Mouse (Mus musculus) neural tube, embryonic 15.5 days (tissue): Measurements from ENCODE around the gene Ceacam9. TPM values are rescaled to one million over a fixed set of nuclear protein-coding genes. Genes with fewer than 3 reads are reported as not detected.
"Not testable (repeated sequence)": the region's sequence is repeated elsewhere in the genome, so short reads cannot be mapped to it uniquely, and the experiment has no call there.

Experiments used
- ATAC-seq: fragments of 200-750 bp; cut with Nextera tagmentation; 2 replicates; pipeline ENCODE4 v1.8.0; 2017; ENCODE audit warnings: mild to moderate bottlenecking, moderate TSS enrichment, moderate library complexity; ENCODE audit not compliant: low FRiP score
- H3K27ac ChIP-seq: fragments of 300-500 bp; sonication (generic); replicated peaks from 2 replicates; pipeline ENCODE4 v1.5.1; 2015; ENCODE audit warnings: mild to moderate bottlenecking, inconsistent platforms
- H3K27me3 ChIP-seq: fragments of 300-500 bp; sonication (generic); replicated peaks from 2 replicates; pipeline ENCODE4 v1.6.1; 2015; ENCODE audit warnings: inconsistent platforms
- H3K36me3 ChIP-seq: fragments of 300-500 bp; sonication (generic); 2 replicates; pipeline ENCODE4 v1.6.1; 2015; ENCODE audit warnings: inconsistent platforms
- H3K4me1 ChIP-seq: fragments of 300-500 bp; sonication (generic); 2 replicates; pipeline ENCODE4 v1.6.1; 2015; ENCODE audit warnings: inconsistent platforms
- H3K4me2 ChIP-seq: fragments of 300-500 bp; sonication (generic); 2 replicates; pipeline ENCODE4 v1.6.1; 2015; ENCODE audit warnings: inconsistent platforms, mild to moderate bottlenecking, moderate library complexity
- H3K4me3 ChIP-seq: fragments of 300-500 bp; sonication (generic); replicated peaks from 2 replicates; pipeline ENCODE4 v1.5.1; 2015; ENCODE audit warnings: mild to moderate bottlenecking, inconsistent platforms
- H3K9ac ChIP-seq: fragments of 300-500 bp; sonication (generic); replicated peaks from 2 replicates; pipeline ENCODE4 v1.6.1; 2015; ENCODE audit warnings: mild to moderate bottlenecking, inconsistent platforms
- H3K9me3 ChIP-seq: fragments of 300-500 bp; sonication (generic); replicated peaks from 2 replicates; pipeline ENCODE4 v1.6.1; 2016; ENCODE audit warnings: inconsistent platforms
- WGBS: fragments of 180-500 bp; shearing (Covaris S2); methylation state at CpG from one replicate; pipeline ENCODE4 v1.1.7; 2015; ENCODE audit warnings: mixed read lengths; 5-methylcytosine and 5-hydroxymethylcytosine counted together
- polyA plus RNA-seq: library from polyadenylated mRNA; unstranded; fragments of >200 nt; fragmentation: Nextera tagmentation; extraction: Ambion mirVana; gene quantifications from 2 replicates; pipeline ENCODE4 v1.2.1, GENCODE M21; 2015

The Ceacam9 gene
- polyA plus RNA-seq, 1 experiment from 2014 or later, result 0.50 TPM

DNA sequence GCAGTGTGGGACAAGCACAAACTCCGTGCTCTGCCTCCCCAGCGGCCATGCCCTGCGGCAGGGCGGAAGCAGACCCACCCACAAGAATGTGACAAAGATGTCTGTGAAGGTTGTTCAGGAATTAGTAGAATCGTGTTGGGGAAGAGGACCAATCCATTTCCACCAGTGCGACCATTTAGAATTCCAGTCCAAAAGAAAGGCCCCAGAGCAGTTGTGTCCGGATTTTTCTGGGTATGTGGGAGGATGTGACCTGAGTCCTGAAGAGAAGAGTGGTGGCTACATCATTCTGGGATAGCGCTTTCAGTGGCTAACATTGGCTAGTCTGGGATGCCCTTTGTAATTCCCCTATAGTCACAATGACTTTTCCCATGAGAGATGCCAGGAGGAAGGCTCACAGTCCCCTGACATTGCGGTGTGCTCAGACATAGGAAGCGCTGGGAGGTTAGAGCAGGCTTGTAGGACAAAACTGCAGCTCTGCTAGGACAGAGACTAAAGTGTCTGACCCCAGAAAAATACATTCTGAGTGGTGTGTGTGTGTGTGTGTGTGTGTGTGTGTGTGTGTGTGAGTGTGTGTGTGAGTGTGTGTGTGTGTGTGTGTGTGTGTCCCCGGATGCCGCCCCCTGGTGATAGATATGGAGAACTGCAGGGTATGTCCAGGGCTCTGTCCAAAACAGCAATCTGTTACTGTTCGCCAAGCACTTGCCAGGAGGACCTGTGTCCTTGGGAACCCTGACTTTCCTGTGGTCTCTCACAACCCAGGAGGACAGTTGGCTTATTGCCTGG lies 8.9 kb upstream of the Ceacam9 start:
- Histone ChIP-seq H3K27ac (no peak overlapping the region), H3K9me3 (no peaks in the 10 kb centered on the region), H3K4me3 (no peak overlapping the region), H3K9ac (no peak overlapping the region), H3K4me1 (no peaks in the 10 kb centered on the region), H3K27me3 (no peaks in the 10 kb centered on the region), H3K36me3 (no peaks in the 10 kb centered on the region), H3K4me2 (no peak overlapping the region)
- no peak for ATAC-seq
- 78% methylated on average over 13 of the region's 13 CpGs for WGBS

GRCm38 (mm10) chr7:16716456-16717152 lies 5.1 kb upstream of the Ceacam9 start:
- WGBS, result 52% methylated on average over 8 of the region's 8 CpGs
- H3K27me3 ChIP-seq, H3K27ac ChIP-seq, H3K36me3 ChIP-seq, H3K4me3 ChIP-seq, H3K4me2 ChIP-seq, H3K9me3 ChIP-seq, ATAC-seq, H3K9ac ChIP-seq, H3K4me1 ChIP-seq: not testable (repeated sequence)

DNA sequence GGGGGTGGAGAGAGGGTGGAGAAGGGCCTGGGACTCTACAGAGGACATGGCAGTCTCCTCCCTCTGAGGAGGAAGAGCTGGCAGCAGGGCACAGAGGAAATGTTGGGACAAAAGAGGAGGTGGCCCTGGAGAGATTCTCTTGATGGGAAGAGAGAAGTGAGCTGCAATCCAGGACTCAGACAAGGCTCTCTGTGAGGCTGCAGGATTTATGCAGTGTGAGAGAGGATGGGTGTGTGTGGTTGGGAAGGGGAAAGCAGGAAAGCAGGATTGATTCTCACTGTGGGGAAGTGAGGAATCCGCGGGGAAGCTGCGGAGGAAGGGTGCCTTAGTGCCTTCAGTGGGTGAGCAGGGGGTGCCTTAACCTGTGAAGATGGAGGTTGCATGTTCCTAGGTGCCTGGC lies 761 bp downstream of the Ceacam9 start:
- not testable (repeated sequence) for H3K9ac ChIP-seq, H3K27me3 ChIP-seq, H3K4me3 ChIP-seq, H3K36me3 ChIP-seq, H3K27ac ChIP-seq, ATAC-seq, H3K4me1 ChIP-seq, H3K4me2 ChIP-seq, H3K9me3 ChIP-seq
- WGBS, result 78% methylated on average over 3 of the region's 3 CpGs

DNA sequence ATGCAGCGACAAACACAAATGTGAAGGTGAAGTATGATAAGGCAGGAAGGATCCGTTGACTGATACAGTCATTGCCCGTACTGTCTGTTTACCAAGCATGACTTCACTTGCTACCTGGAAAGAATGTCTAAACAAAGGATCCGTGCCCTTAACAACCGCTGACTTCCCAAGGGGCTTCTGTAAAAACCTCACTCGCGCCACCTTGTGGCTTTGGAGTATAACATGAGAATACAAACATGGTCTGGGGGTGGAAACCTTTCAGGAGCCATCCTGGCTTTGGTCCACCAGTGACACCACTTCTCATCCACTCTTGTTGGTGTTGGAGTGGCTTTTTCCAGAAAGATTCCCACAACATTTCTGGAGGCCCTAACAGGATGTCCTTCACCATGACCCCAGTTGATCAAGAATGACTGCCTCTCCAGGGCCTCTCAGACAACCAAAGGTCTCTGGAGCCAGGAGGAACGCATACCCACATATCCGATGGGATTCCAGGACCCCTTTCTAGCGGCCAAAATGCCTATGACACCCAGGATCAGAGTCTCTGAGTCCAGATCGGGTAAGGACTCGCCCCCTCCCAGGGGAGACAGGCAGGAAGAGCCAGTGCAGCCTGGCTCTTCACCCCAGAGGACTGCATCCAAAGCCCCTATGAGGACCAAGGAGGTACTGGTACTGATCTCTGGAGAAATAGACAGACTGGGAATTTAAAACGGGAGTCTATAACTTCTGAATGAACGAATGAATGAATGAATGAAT lies 7.0 kb downstream of the Ceacam9 start:
- Histone ChIP-seq H3K4me2 (peak overlapping the region; percentile 48), H3K4me1 (peaks cover 15% of the 10 kb centered on the region), H3K9me3 (no peaks in the 10 kb centered on the region), H3K36me3 (no peaks in the 10 kb centered on the region), H3K9ac (0 out of 2 replicates have a peak overlapping the region, but pooled peaks have one; percentile 28), H3K27ac (no peak overlapping the region), H3K4me3 (peak overlapping the region; percentile 27), H3K27me3 (no peaks in the 10 kb centered on the region)
- peak; percentile 58; the same call in 1 of the 2 replicates for ATAC-seq
- WGBS, result 27% methylated on average over 14 of the region's 14 CpGs

DNA sequence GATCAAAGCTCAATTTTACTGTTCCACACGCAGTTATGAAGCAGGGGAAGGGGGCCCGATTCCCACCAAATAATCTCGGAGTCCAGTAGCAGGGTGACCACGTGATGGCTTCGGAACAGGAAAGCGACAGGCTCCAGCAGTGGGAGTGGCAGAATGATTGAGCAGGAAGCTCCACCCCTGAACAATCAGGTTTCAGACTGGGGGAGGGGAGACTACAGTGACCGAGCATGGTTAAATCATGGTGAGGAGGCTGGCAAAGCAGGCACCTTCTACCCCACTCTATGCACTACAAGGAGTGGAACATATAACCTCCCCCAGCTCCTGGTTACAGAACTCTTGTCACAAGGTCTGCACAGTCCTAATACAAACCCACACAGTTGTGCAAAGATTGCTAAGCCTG lies 7.8 kb downstream of the Ceacam9 start:
- not testable (repeated sequence) for H3K27me3 ChIP-seq, H3K36me3 ChIP-seq, H3K9me3 ChIP-seq, H3K9ac ChIP-seq
- Histone ChIP-seq H3K4me1 (peaks cover 15% of the 10 kb centered on the region), H3K4me2 (peak overlapping the region; percentile 48), H3K27ac (0 out of 2 replicates have a peak overlapping the region, but pooled peaks have one; percentile 23), H3K4me3 (peak overlapping the region; percentile 27; the same call in 1 of the 2 replicates)
- 8% methylated on average over 7 of the region's 7 CpGs for WGBS
- peak; percentile 3; the same call in 1 of the 2 replicates for ATAC-seq

GRCm38 (mm10) chr7:16730791-16731190 lies 9.1 kb downstream of the Ceacam9 start:
- ATAC-seq, result no peak
- H3K4me2 ChIP-seq, result no peak overlapping the region
- 94% methylated on average over 5 of the region's 6 CpGs for WGBS

DNA sequence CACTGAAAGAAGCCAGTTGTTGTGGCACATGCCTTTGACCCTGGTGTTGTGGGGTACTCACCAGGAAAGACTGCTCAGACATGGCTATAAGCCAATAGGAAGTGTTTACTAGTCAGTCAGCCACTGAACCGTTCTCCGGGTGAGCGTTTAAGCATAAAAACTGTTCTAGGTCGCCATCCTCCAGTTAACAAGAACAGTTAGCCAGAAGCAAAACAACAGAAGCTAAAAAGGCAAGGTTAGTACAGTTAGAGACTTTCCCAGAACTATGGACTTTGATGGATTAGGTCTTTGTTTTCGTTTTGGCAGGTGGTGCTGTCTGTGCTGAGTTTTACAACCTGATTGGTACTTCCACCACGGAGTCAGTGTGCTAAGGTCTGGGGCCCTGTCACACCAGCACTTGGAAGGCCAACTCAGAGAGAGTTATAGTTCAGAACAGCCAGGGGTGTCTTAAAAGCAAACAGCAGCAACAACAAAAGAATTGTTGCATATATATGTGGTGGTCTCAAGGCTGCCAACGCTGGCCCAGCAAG lies 10.2 kb downstream of the Ceacam9 start:
- no peaks in the 10 kb centered on the region for H3K27me3 ChIP-seq
- H3K4me1 ChIP-seq, result peaks cover 15% of the 10 kb centered on the region
- WGBS, result 26% methylated on average over 7 of the region's 7 CpGs
- no peak overlapping the region for H3K4me3 ChIP-seq
- no peak overlapping the region for H3K9ac ChIP-seq
- no peak for ATAC-seq
- 0 out of 2 replicates have a peak overlapping the region, but pooled peaks have one; percentile 23 for H3K27ac ChIP-seq
- no peaks in the 10 kb centered on the region for H3K36me3 ChIP-seq
- H3K4me2 ChIP-seq, result no peak overlapping the region
- no peaks in the 10 kb centered on the region for H3K9me3 ChIP-seq

More at GRCm38 (mm10) chr7:16730791-16731190, 9.1 kb downstream of the Ceacam9 start:
- no peaks in the 10 kb centered on the region for H3K36me3 ChIP-seq
- no peaks in the 10 kb centered on the region for H3K27me3 ChIP-seq
- peaks cover 15% of the 10 kb centered on the region for H3K4me1 ChIP-seq
- H3K27ac ChIP-seq, result no peak overlapping the region
- no peak overlapping the region for H3K9ac ChIP-seq
- no peaks in the 10 kb centered on the region for H3K9me3 ChIP-seq
- no peak overlapping the region for H3K4me3 ChIP-seq

DNA sequence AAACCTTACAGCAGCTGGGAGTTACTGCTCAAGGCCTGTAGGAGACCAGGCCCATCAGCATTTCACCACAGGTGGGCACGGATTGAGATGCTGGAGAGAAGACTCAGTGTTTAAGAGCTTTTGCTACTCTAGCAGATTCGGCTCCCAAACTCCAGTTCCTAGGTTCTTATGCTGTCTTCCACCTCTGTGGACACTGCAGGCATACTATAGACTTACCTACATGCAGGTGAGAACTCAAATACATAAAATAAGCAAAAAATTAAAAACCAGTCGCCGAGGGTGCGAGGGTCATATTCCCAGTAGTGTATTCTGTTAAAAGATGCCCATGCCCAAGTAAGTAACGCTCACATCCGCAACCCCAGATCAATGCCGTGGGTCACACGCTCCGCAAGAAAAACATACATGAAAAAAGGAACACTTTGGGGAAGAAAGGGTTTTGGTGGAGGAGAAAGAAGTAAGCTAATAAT lies 15.9 kb downstream of the Ceacam9 start:
- Histone ChIP-seq H3K36me3 (0 out of 2 replicates have a peak, but pooled peaks cover 3% of the 10 kb centered on the region), H3K4me3 (peak overlapping the region; percentile 92), H3K27ac (no peak overlapping the region), H3K9ac (no peak overlapping the region; the same call in 1 of the 2 replicates), H3K27me3 (no peaks in the 10 kb centered on the region), H3K9me3 (no peaks in the 10 kb centered on the region), H3K4me2 (peak overlapping the region; percentile 94), H3K4me1 (peaks cover 20% of the 10 kb centered on the region)
- peak; percentile 19 for ATAC-seq
- 41% methylated on average over 10 of the region's 10 CpGs for WGBS

DNA sequence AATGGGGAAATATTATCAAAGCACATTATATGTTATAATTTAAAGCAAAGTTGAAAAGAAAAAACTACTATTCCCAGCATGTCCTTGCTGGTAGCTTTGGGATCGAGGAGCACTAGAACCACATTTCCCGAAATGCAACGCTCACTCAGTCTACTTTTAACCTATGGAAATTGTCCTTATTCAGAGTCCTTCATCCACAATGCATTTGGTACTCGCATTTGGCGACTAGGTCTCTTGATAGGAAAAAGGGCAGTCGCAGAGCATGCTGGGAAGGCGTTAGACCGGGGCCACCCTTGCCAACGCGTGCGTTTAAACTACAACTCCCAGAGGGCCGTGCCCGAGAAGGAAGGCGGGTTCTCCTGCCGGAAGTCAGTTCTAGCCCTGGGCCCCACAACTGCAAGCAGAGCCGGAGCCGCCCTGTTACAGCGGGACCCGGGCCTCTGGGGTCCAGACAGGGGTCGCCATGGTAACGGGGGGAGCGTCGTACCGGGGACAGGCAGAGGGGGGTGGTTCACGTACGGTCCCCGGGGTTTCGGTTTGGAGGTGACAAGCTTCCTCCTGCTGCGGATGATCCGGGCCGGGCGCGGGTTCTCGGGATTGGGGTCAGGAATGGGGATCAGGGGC lies 16.5 kb downstream of the Ceacam9 start, which contains the start of gene Ap2s1:
Gene Ap2s1 (plus strand): TSS at position 338 of the 624 bp plus-strand sequence.
- Histone ChIP-seq H3K4me1 (peaks cover 20% of the 10 kb centered on the region), H3K4me2 (peak within 1 kb of the TSS; percentile 94), H3K9me3 (no peaks in the 10 kb centered on the region), H3K9ac (peak within 1 kb of the TSS; percentile 83), H3K27ac (peak within 1 kb of the TSS; percentile 71), H3K27me3 (no peaks in the 10 kb centered on the region), H3K36me3 (peaks cover 5% of the 10 kb centered on the region), H3K4me3 (peak within 1 kb of the TSS; percentile 92)
- ATAC-seq, result peak; percentile 95
- WGBS, result under 1% methylated on average over 34 of the region's 34 CpGs

DNA sequence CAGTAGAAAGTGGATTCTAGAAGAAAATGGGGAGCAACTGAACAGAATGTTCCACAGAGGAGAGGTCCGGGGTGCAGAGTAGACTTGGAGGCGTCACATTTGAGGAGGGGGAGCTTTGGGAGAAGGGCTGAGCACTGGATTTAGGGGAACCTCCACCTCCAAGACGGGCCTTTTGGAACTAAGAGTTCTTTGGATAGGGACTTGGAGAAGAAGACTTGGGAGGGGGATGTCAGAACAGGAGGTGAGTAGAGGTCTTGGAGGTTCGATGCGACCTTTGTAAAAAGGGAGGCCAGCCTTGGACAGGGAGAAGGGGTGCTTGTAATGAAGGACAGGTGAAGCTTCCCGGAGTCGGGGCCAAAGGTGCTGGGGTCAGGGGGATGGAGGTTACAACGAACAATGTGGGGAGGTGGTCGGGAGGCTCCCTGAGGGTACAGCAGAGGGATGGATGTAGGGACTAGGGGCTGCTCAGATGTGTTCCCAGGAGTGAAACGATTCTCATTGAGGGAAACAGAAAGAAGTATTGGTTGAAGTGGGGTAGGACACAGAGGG lies 17.4 kb downstream of the Ceacam9 start:
- 63% methylated on average over 10 of the region's 10 CpGs for WGBS
- Histone ChIP-seq H3K4me3 (peak overlapping the region; percentile 92), H3K36me3 (peaks cover 15% of the 10 kb centered on the region), H3K9me3 (no peaks in the 10 kb centered on the region), H3K27ac (peak overlapping the region; percentile 71; the same call in 1 of the 2 replicates), H3K4me2 (peak overlapping the region; percentile 94), H3K27me3 (no peaks in the 10 kb centered on the region), H3K9ac (peak overlapping the region; percentile 83), H3K4me1 (peaks cover 20% of the 10 kb centered on the region)
- no peak for ATAC-seq
